Mouse (Mus musculus) ovary, postnatal 14 days (tissue): ENCODE measurements around the gene Capn11.

Source experiments
- DNase-seq: peaks from one replicate; pipeline ENCODE4 v3.0.0; 2022; ENCODE audit warnings: low spot score

Capn11 gene

DNA sequence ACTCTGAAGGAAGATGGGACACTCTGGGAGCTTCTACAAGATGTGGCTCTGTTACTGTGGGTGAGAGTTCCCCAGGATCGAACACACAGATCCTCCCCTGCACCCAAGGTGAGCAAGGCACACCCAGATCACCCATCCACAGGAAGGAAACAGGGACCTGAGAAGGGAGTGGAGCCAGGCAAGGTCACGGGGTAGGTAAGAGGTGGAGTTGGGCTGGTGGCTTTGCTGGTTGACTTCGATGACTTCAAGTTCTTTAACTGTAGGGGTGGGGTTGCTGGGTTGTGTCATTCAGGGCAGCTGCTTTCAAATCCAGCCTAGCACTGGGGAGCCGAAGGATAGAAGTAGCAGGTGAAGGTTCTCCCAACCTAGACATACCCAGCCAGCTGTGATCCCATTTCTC lies 23.7 kb upstream of the Capn11 start:
- DNase-seq: no peak

DNA sequence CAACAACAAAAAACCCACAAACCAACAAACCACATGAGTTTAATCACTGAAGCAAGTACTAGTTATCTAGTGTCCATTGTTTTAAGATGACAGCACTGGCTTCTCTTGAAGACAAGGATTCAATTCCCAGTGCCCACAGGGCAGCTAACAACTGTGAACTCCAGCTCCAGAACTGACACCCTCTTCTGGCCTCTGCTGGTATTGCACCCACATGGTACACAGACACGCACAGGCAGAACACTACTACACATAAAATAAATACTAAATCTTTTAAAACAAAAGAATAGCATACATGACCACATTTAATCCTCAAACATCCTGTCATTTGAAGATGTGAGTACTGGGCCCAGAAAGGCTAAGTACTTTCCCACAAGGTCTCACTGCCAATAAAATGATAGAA lies 22.5 kb upstream of the Capn11 start:
- DNase-seq: no peak

- peak; percentile 24 for DNase-seq
Measured at GRCm38 (mm10) chr17:45680391-45680980, 21.4 kb upstream of the Capn11 start.

GRCm38 (mm10) chr17:45678106-45678505 lies 19.0 kb upstream of the Capn11 start:
- DNase-seq: peak; percentile 61

DNA sequence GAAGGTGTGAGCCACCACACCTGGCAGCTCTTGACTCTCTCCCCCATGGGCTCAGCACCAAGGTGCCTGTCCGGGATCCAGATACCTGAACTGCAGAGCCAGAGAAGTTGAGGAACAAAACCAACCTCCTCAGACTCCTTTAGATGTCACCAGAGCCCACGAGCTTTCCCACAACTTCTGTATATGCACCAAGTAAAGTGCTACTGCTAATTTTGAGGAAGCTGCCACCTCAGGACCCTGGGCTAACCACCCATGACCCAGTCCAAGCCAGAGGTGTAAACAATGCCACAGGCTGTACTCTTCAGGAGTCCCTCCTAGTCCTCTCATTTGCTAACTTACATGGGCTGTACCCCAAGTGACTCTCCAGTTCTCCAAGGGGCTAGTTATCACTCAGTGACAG lies 13.5 kb upstream of the Capn11 start:
- DNase-seq: no peak

- DNase-seq: no peak
Measured at GRCm38 (mm10) chr17:45671821-45672220, 12.7 kb upstream of the Capn11 start.

- no peak for DNase-seq
Measured at GRCm38 (mm10) chr17:45667986-45668385, 8.9 kb upstream of the Capn11 start.

DNA sequence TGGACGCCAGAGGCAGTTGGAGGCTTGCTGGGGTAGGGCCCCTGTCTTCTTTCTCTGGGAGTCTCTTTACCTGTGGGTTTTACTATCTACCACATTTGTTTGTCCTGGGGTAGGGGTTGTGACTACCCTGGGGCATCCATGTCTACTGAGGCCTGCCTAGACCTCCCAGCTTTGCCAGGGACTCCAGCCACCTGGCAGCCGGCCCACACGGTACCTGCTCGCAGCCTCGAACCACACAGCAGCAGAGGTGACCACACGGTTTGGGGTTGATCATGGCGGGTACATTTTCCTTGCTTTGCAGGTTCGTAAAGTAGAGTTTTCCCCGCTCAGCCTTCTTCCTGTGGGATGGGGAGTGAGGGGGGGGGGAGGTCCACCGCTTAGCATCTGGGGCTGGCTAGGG lies 8.4 kb upstream of the Capn11 start:
- no peak for DNase-seq

- no peak for DNase-seq
Measured at GRCm38 (mm10) chr17:45666091-45666490, 7.0 kb upstream of the Capn11 start.

GRCm38 (mm10) chr17:45664608-45665007 lies 5.5 kb upstream of the Capn11 start:
- DNase-seq: no peak

GRCm38 (mm10) chr17:45663106-45663919 lies 4.2 kb upstream of the Capn11 start:
- DNase-seq: peak; percentile 77

- no peak for DNase-seq
Measured at GRCm38 (mm10) chr17:45655820-45656219, 3.3 kb downstream of the Capn11 start.

- DNase-seq: no peak
Measured at GRCm38 (mm10) chr17:45653233-45653632, 5.9 kb downstream of the Capn11 start.

- no peak for DNase-seq
Measured at GRCm38 (mm10) chr17:45644185-45644584, 14.9 kb downstream of the Capn11 start.

DNA sequence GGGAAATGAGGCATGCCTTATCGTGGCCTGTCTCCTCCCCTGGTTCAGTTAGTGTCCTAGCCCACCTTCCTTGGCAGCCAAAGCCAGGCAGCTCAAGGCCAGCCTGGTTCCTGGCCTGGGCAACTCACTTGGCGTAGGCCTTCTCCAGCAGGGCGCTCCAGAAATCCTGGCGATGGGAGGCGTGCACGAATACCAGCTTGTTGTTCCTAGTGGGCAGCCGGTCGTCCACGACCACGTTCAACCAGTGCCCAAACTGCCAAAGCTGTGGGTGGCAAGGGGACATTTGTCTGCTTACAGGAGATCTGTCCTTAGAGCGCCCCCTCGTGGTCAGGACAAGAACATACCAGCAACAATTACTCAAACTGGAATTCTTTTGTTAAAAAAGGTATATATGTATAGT lies 16.4 kb downstream of the Capn11 start:
- DNase-seq: peak; percentile 61

- no peak for DNase-seq
Measured at GRCm38 (mm10) chr17:45641981-45642380, 17.1 kb downstream of the Capn11 start.

- no peak for DNase-seq
Measured at GRCm38 (mm10) chr17:45638596-45639295, 20.4 kb downstream of the Capn11 start.

DNA sequence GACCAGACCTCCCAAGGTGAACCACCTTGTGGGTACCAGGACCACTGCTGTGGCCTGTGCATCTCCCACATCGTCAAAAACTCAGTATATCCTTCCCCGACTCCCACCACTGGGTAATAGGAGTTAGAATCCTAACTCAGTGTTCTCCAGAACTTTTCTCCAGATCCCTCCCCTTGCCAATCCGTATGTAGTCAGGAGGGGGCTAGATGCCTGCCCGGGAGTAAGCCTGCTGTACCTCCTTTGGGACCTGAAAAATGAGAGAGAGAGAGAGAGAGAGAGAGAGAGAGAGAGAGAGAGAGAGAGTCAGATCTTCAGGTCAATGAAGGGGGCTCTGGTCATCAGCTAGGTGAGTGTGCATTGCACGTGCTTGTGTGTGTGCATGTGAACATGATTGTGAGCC lies 25.1 kb downstream of the Capn11 start:
- DNase-seq: no peak

DNA sequence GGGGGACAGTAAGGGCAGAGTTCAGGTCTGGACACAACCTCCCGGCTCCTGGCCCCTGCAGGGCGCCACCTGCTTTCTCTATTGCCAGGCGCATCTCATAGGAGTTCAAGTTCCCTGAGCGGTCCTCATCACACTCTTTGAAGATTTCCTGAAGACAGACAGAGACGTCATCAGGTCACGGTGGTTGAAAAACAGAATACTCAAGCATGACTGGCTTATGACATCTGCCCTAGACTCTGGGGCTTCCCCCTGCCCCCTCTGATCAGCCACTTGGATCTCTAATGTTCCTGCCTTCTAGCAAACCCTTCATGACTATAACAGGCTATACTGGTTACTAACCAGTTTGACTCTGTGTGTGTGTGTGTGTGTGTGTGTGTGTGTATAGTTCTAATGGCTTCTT lies 27.2 kb downstream of the Capn11 start:
- no peak for DNase-seq

GRCm38 (mm10) chr17:45630992-45631391 lies 28.1 kb downstream of the Capn11 start:
- no peak for DNase-seq

DNA sequence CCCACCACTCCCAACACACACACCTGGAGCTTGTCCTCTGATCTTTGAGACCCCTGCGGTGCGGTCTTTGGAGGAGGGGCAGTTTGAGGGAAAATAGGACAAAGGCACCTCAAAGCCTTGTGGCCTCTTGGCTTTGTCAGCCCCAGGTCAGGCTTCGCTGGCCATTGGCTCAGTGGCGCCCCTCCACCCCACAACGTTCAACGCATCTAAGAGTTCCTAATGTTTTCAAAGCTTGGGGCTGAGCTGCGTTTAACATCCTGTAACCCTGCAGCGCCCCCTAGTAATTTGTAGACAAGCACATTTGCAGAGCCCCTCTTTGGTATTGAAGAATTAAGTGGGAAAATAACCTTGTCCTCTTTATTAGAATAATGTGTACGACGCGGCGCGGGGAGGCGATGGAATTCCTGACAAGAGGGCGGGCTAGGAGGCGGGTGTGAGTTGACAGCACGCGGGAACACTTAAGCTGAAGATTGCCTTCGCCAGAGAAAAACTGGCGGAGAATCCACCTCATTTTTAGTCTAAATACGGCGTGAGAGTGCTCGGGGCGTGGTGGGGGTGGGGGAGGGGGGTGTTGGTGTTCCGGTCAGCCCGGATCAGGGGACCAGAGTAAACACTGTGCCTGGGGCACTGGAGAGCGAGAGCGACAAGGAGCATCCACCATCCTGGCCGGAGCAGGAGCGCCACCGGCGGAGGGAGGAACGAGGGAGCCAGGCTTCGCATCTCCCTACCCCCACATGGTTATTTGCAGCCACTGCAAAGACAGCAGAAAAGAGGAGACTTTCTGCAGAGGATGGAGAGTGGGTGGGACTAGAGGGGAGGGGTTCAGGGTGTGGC lies 29.0 kb downstream of the Capn11 start:
- peak; percentile 53 for DNase-seq
